Mouse (Mus musculus) left cerebral cortex, adult 18-20 months (tissue): ENCODE results near the gene Cpxcr1. TPM values are rescaled to one million over a fixed set of nuclear protein-coding genes. Genes with fewer than 3 reads are reported as not detected.

Experiments used
- DNase-seq, 2 experiments: peaks; one replicate each; pipeline ENCODE4 v3.0.0; 2021 to 2022; ENCODE audit warnings: low spot score in 2 of 2, mixed read lengths in 1 of 2
- long read RNA-seq, 2 experiments: library from polyadenylated mRNA; stranded (forward); transcript quantifications; one replicate each; pipeline ENCODE4 v2.0.0; 2021
- total RNA-seq, 2 experiments: library from RNA; stranded (reverse); gene quantifications; 2 replicates each; pipeline ENCODE4 v1.2.3; 2021

Cpxcr1 gene
- total RNA-seq = not detected
- long read RNA-seq, experiment 1 = 0 reads
- long read RNA-seq, experiment 2 = 0 reads

DNA sequence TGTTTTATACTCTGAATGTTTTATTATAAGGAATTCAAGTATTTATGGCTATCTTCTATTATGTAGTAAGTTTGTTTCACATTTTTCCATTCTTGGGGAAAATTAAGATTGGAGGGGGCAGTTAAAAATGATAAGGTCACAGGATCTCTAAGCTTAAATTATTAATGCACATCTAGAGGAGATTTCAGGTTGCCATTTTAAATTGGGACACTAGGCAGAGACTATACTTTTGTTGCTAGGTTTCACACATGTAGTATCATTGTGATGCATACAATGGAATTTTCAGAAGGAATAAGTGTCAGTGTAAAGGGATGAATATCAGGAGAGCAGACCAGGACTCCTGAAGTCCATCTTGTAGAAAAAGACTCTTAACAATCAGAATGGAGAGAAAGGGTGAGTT is at the start of gene Cpxcr1:
Cpxcr1 (plus strand) TSS at position 301 of the 400 bp plus-strand sequence.
- no peak for DNase-seq

Other genes starting within 250 kb of the Cpxcr1 start
- not detected for gene H2afb2, start 232.2 kb downstream of the Cpxcr1 start, total RNA-seq